Mouse (Mus musculus): Measurements from ENCODE around the gene Zfp433. TPM values are rescaled to one million over a fixed set of nuclear protein-coding genes. Genes with fewer than 3 reads are reported as not detected.

The Zfp433 gene
- polyA plus RNA-seq (2017; shearing (Covaris generic)) = 22.8 TPM

GRCm38 (mm10) chr10:81704531-81705301, at the start of gene Zfp433:
TSS of gene Zfp433 (plus strand) at chr10:81704825.

GRCm38 (mm10) chr10:81770506-81771403, 66.1 kb downstream of the Zfp433 start, which contains the start of gene Gm3055:
TSS of gene Gm3055 (minus strand) at chr10:81771161.

Other genes starting within 250 kb of the Zfp433 start
- gene Nfic, start 249.2 kb upstream of the Zfp433 start, polyA plus RNA-seq (2017; shearing (Covaris generic)) = 21.0 TPM
- gene Celf5, start 222.1 kb upstream of the Zfp433 start, polyA plus RNA-seq (2017; shearing (Covaris generic)) = 0.20 TPM
- gene Ncln, start 208.4 kb upstream of the Zfp433 start, polyA plus RNA-seq (2017; shearing (Covaris generic)) = 164 TPM
- 90.1 TPM for gene S1pr4, start 204.7 kb upstream of the Zfp433 start, polyA plus RNA-seq (2017; shearing (Covaris generic))
- gene Gna15, start 180.6 kb upstream of the Zfp433 start, polyA plus RNA-seq (2017; shearing (Covaris generic)) = 18.1 TPM
- gene Gna11, start 159.6 kb upstream of the Zfp433 start, polyA plus RNA-seq (2017; shearing (Covaris generic)) = 17.2 TPM
- gene Aes, start 145.3 kb upstream of the Zfp433 start, polyA plus RNA-seq (2017; shearing (Covaris generic)) = 1,254 TPM
- 2.0 TPM for gene Tle2, start 130.3 kb upstream of the Zfp433 start, polyA plus RNA-seq (2017; shearing (Covaris generic))
- 2.0 TPM for gene Tle6, start 103.8 kb upstream of the Zfp433 start, polyA plus RNA-seq (2017; shearing (Covaris generic))
- gene BC025920, start 98.6 kb upstream of the Zfp433 start, polyA plus RNA-seq (2017; shearing (Covaris generic)) = 2.8 TPM
- 19.4 TPM for gene Sirt6, start 77.0 kb upstream of the Zfp433 start, polyA plus RNA-seq (2017; shearing (Covaris generic))
- gene Ankrd24, start 76.3 kb upstream of the Zfp433 start, polyA plus RNA-seq (2017; shearing (Covaris generic)) = 2.4 TPM
- gene Gm10778, start 55.8 kb upstream of the Zfp433 start, polyA plus RNA-seq (2017; shearing (Covaris generic)) = 9.1 TPM
- gene Gm3055, start 66.3 kb downstream of the Zfp433 start, polyA plus RNA-seq (2017; shearing (Covaris generic)) = 5.7 TPM
- gene Gm4767, start 107.4 kb downstream of the Zfp433 start, polyA plus RNA-seq (2017; shearing (Covaris generic)) = 6.3 TPM
- gene Gm32687, start 159.1 kb downstream of the Zfp433 start, polyA plus RNA-seq (2017; shearing (Covaris generic)) = 7.0 TPM
- 3.7 TPM for gene Zfp781, start 225.7 kb downstream of the Zfp433 start, polyA plus RNA-seq (2017; shearing (Covaris generic))